Mouse (Mus musculus) cortical plate, adult 2 months (tissue): ENCODE measurements around the gene Zdhhc1. TPM values are rescaled to one million over a fixed set of nuclear protein-coding genes. Genes with fewer than 3 reads are reported as not detected.
A peak's percentile ranks its signal among the peaks of the same experiment; 100 is the strongest.

Experiments used
- H3K27ac ChIP-seq: fragments of 200-500 bp; 2 replicates; pipeline ENCODE4 v1.5.1; 2012; ENCODE audit warnings: low read length, control low read depth, inconsistent platforms; ENCODE audit not compliant: insufficient read depth
- H3K4me1 ChIP-seq: fragments of 200-500 bp; 2 replicates; pipeline ENCODE4 v1.6.1; 2011; ENCODE audit warnings: low read length; ENCODE audit not compliant: control insufficient read depth, insufficient read depth
- H3K4me3 ChIP-seq: fragments of 200-500 bp; 2 replicates; pipeline ENCODE4 v1.5.1; 2011; ENCODE audit warnings: mild to moderate bottlenecking, low read length, control low read depth; ENCODE audit not compliant: insufficient read depth
- CTCF ChIP-seq: fragments of 200-500 bp; IDR thresholded peaks from 2 replicates; pipeline ENCODE4 v1.5.1; 2011; ENCODE audit warnings: mild to moderate bottlenecking, control low read depth, low read length; ENCODE audit not compliant: insufficient read depth; ENCODE audit errors: extremely low read depth
- POLR2A ChIP-seq: fragments of 200-500 bp; IDR thresholded peaks from 2 replicates; pipeline ENCODE4 v1.6.1; 2011; ENCODE audit warnings: mild to moderate bottlenecking, low read length, control low read depth; ENCODE audit not compliant: insufficient read depth; ENCODE audit errors: extremely low read depth
- polyA plus RNA-seq: library from polyadenylated mRNA; depleted of rRNA; stranded (reverse); fragments of >200 nt; gene quantifications from 2 replicates; pipeline ENCODE4 v1.2.3, GENCODE M21; 2012

The Zdhhc1 gene
- polyA plus RNA-seq, 1 experiment: 63.6 TPM

DNA sequence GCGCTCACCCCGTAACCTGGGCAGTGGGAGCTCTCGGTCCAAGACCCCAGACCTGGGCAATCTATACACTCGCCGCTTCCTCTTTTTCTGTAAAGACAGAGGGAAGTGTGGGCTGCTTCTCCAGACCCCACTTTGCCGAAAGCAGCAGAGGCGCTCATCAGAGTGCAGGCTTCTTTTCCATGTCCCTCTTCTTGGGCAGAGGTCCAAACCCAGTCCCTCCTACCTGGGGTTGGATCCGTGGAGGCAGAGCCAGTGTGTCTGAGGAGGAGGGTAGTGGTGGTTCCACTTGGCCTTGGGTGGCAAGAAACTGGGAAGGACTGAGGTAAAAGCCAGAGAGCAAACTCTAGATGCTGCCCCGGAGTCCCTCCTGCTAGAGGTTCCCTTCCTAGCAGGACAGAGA lies 23.7 kb downstream of the Zdhhc1 start:
- no peak for TF ChIP-seq CTCF
- TF ChIP-seq POLR2A: no peak
- H3K4me1 ChIP-seq: peaks cover 10% of the 10 kb centered on the region
- no peak overlapping the region for H3K27ac ChIP-seq
- H3K4me3 ChIP-seq: no peak overlapping the region

DNA sequence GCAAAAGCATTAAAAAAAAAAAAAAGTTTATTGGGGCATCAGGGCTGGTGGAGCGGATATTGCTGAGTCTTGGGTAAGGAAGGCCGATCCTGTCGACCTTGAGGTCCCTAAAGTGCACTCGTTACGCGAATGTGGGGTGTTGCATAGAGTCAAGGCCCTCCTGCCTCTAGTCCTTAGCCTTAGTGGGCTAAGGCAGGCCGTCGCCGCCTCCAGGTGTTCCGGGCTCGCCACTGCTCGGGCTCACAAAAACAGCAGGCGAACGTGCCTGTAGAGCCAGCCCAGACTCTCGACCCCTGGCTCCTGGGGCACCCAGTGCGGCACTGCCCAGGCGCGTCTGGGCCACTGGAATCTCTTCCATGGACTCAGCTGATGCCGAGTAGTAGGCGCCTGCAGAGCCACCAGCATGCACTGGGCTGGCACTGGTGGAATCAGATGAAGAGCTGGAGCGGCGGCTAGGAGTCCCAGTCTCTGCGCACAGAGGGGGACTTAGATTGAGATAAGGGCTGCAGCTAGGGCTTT lies 24.2 kb downstream of the Zdhhc1 start:
- Histone ChIP-seq H3K27ac (no peak overlapping the region), H3K4me1 (peaks cover 10% of the 10 kb centered on the region), H3K4me3 (no peak overlapping the region)
- TF ChIP-seq CTCF: no peak
- no peak for TF ChIP-seq POLR2A

GRCm38 (mm10) chr8:105471314-105472015 lies 25.2 kb downstream of the Zdhhc1 start, which contains the start of gene Tppp3:
Gene Tppp3 (minus strand): TSS chr8:105471526.
- Histone ChIP-seq H3K4me3 (peak within 1 kb of the TSS; percentile 42), H3K27ac (no peak within 1 kb of the TSS), H3K4me1 (peaks cover 13% of the 10 kb centered on the region)
- TF ChIP-seq CTCF (no peak), POLR2A (peak; percentile 68; the same call in 1 of the 2 replicates)

GRCm38 (mm10) chr8:105470681-105471313 lies 25.9 kb downstream of the Zdhhc1 start:
- TF ChIP-seq POLR2A (no peak), CTCF (no peak)
- Histone ChIP-seq H3K4me3 (peak overlapping the region; percentile 42), H3K27ac (no peak overlapping the region), H3K4me1 (peaks cover 14% of the 10 kb centered on the region)

DNA sequence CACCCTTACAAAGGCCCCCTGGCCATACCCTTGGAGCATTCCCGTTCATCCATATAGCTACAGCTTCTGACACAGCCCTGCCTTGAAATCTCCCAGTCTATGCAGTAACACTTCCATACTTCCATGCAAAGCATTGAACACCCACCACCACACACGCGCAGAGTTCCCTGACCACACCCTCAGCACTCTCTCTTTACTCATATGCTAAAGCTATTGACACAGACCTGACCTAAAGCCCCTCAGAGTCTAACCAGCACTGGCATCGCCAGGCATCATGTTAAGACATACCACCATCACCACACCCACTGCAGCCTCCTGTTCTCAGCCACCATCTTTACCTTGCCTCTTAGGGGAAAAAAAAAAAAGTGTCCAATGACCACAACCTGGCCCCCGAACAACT lies 26.4 kb downstream of the Zdhhc1 start:
- Histone ChIP-seq H3K4me1 (peaks cover 14% of the 10 kb centered on the region), H3K4me3 (peak overlapping the region; percentile 42), H3K27ac (no peak overlapping the region)
- no peak for TF ChIP-seq POLR2A
- no peak for TF ChIP-seq CTCF

DNA sequence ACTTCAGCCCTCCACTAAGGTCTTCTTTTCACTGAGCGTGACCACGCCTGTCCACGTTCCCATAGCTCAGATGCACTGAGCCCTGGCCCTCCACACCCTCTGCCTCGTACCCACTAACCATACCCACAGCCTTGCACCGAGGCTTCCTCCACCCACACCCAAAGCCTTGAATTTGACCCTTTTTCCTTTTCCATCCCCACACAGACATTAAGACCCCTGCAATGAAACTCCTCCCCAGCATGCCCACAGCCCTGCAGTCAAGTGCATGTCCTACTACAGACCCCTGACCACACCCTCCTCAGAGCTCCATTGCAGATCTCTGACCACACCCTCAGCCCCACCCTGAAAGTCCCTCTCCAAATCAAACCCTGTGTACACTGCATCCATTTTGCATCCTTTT lies 26.9 kb downstream of the Zdhhc1 start:
- Histone ChIP-seq H3K27ac (0 out of 2 replicates have a peak overlapping the region, but pooled peaks have one; percentile 9), H3K4me1 (peaks cover 14% of the 10 kb centered on the region), H3K4me3 (peak overlapping the region; percentile 42)
- TF ChIP-seq CTCF: no peak
- no peak for TF ChIP-seq POLR2A

GRCm38 (mm10) chr8:105469041-105469695 lies 27.5 kb downstream of the Zdhhc1 start:
- Histone ChIP-seq H3K4me3 (peak overlapping the region; percentile 42; the same call in 1 of the 2 replicates), H3K27ac (peak overlapping the region; percentile 82), H3K4me1 (peaks cover 13% of the 10 kb centered on the region)
- TF ChIP-seq CTCF (no peak), POLR2A (no peak)

DNA sequence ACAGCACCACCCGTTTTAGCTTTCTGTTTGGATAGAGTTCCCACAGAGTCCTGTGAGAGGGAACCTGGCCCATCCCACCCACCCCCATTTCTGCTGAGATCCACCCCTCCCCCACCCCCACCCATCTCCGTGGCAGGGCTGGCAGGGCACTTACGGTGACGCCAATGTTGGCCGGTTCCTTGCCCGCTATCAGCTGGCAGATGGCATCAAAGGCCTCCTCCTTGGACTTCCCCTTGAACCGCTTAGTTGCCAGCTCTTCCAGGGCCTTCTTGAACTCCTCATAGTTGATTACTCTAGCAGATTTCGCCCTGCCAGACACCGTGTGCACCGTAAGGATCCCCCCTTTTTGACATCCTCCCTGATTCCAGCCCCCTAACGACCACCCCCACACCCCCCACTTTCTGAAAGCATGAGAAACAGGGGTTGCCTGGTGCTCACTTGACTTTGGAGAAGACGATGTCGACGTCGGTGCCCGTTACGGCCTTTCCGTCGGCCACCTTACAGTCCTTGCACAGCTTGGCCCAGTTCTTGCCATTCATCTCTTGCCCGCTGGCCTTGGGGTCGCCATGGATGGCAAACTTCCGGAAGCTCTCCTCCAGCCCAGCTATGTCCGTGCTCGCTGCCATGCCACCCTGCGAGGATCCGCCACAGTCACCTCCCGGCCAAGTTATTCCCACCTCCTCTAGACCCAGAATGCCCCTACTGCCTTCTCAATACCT lies 28.5 kb downstream of the Zdhhc1 start:
- TF ChIP-seq CTCF (no peak), POLR2A (no peak)
- H3K4me3 ChIP-seq: no peak overlapping the region
- peak overlapping the region; percentile 36; the same call in 1 of the 2 replicates for H3K27ac ChIP-seq
- peaks cover 13% of the 10 kb centered on the region for H3K4me1 ChIP-seq

DNA sequence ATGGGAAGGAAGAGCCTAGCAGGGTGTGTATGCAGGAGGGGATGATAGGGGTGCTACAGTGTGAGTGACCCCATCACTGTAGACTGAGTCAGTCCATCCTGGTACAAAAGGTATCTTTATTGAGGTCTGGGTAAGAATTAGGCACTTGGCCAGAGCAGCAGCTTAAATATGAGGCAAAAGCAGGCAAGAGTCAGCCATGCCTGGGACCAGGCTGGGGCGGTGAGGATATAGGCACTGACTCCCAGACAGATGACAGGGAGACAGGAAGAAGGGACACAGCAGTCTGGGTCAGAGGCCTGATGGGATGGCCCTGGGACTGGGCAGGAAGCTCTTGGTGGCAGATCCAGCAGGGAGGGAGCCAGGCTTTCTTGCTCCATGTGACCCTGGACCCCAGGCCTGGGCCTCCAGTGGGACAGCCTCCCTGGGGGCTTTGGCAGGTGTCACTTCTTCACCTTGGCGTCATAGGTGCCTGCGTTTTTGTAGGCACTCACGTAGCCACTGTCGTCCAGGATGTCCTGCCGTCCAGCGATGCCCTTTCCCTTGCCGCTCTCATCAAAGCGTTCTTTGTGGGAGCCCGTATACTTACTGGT lies 29.2 kb downstream of the Zdhhc1 start:
- no peak for TF ChIP-seq POLR2A
- no peak for TF ChIP-seq CTCF
- Histone ChIP-seq H3K4me3 (no peak overlapping the region), H3K4me1 (peaks cover 13% of the 10 kb centered on the region), H3K27ac (no peak overlapping the region)

DNA sequence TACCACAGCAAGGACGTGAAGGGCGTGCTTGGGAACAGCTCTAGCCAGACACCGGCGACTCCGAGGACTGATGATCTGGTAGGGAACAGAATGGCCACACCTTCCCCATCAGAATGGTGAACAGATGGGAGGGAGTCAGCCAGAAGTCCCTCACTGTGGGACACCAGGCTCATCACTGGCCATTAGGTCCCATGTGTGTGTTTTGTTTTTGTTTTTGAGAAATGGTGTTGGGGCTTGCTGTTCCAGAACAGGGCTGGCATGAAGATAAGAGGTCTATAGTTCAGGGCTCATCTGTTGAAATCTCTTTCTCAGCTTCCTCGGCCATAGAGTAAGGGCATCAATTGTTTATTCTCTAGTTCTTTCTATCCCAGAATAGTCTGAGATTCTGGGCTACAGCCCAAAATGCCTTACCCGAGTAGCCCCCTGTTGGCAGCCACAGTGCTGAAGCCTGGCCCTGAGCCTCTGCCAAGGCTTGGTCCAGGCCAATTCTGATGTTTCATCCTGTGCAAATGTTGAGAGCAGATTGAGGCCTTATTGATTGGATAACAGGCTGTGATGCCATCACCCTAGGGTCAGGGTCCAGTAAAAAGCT lies 29.9 kb downstream of the Zdhhc1 start:
- H3K4me1 ChIP-seq: peaks cover 13% of the 10 kb centered on the region
- no peak overlapping the region for H3K4me3 ChIP-seq
- peak overlapping the region; percentile 80; the same call in 1 of the 2 replicates for H3K27ac ChIP-seq
- TF ChIP-seq POLR2A (no peak), CTCF (no peak)
